Mouse (Mus musculus): ENCODE results near the gene Tcf20.

Gene Tcf20

DNA sequence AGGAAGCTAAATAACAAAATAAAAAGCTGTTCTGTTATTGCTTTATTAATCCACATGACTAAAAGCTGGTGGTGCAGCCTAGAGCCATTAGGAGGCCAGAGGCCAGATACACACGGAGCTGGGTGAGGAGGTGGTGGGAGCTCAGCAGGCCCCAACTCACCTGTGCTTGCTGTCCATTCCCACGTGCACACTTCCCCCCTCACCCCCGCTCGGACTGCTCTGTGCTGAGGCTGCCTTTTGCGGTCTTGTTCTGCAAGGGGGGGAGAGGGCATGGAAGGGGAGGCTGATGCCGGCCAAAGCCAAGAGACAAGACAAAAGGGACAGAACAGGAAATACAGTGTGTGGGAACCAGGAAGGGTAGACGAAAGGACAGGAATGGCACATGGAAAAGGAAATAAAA, 173.4 kb downstream of the Tcf20 start:
- in situ Hi-C loops (cut with MboI), result no loop called here

DNA sequence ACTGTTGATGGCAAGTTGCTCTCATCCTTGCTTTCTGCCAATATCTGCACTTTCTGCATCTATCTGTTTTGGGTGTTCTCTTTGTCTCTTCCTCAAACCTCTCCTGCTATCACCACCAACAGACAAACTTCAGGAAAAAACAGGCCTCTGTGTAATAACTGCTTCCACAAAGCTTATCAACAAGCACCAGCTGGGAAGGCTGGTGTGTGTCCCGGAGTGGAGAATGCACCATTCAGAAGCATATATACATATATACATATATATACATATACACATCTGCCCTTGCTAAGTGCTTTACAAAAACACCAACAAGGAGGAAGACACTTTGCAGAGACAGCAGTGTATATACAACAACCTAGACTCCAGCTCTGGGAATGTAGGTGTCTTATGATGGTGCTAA, 177.1 kb downstream of the Tcf20 start:
- in situ Hi-C loops (cut with MboI), result no loop called here

DNA sequence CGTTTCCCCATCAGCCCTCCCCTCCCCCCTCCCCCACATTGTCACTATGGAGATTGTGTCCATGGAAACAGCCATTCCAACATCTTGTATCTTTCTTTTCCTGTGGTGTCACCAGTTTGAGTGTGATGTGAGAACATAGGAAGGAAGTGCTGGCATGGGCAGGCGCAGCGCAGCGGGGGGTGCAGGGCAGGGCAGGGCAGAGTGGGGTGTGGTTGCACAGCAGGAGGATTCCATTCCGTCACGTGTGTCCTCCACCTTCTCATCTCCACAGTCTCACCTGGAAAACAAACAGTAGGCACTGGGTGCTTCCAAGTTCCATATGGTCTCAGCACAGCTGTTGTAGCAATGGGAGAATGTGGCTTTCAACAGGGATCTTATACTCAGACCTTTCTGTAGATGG, 178.2 kb downstream of the Tcf20 start:
- in situ Hi-C loops (cut with MboI), result loop anchor here (10.0 kb wide), 1 partner anchor 225 kb away; the partner anchor contains the start of gene Nfam1

DNA sequence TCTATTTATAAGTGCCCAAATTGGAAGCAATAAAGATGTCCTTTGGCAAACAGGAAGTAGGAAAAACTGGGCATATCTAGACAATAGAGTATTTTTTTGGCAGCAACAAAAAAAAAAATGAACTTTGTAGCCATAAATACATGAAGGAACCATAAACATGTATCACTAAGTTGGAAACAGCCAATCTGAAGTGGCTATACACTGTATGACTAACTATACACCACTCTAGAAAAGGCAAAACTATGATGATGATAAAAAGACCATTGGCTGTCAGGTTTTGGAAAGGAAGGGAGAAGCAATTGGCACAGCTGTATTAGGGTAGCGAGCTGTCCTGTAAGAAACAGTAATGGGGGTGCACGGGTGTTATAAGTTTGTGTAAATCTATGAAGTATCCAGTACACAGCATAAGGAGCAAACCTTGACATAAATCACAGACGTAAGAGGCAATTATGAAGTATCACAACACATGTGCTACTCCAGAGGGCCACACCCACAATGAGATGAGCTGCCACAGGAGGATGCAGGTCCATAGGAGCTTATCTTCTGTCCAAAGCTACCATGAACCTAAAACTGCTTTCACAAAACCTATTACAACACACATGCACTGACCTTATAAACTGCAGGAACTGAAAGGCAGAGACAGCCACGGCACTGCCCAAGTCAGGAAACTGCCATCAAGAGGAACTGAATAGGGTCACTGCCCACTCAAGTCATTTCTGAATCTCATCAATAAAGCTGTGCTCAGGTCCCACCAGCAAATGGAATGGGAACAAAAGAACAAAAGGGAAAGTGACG, 180.5 kb downstream of the Tcf20 start:
- in situ Hi-C loops (cut with MboI), result loop anchor here (10.0 kb wide), 1 partner anchor 228 kb away; the partner anchor contains the start of gene Nfam1

DNA sequence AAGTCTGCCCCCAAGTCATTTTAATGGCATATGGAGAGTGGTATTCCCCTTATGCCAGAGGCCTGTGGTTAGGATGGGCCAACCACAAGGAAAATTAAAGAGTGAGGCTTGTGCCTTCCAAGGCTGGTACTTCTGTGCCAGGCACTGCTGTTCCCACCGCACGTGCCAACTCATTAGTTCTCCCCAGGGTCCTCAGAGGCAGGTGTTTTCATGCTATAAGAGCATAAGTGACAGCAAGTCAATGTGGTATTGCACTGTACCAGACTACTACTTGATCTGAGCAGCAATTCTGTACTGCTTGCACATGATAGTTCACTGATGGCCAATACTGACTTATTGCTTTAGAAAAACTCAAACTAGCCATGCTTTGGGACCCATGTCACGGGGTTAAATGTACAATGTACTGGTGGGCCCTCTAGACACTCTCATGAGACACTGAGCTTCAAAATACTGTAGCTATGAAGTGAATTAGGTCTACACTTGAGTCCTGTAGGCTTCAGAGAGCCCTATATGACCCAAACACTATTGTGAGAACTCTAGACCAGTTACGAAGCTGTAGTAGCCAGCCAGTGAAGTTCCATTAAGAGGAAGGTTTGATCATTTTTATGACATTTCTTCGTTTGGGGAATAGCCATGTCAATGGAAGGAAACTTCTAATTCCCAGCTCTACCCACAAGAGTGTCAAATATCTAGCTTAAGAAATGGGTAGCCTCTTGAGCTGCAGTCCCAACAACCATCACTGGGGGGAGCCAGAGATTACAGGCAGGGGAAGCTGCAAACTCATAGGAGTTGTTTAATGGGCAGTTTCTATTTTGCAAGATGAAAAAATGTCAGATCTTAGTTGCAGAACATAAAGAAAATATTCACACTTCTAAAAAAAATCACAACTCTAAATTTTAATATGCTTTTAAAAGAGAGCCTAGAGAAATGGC, 182.7 kb downstream of the Tcf20 start:
- in situ Hi-C loops (cut with MboI), result loop anchor here (10.0 kb wide), 1 partner anchor 230 kb away; the partner anchor contains the start of gene Nfam1

DNA sequence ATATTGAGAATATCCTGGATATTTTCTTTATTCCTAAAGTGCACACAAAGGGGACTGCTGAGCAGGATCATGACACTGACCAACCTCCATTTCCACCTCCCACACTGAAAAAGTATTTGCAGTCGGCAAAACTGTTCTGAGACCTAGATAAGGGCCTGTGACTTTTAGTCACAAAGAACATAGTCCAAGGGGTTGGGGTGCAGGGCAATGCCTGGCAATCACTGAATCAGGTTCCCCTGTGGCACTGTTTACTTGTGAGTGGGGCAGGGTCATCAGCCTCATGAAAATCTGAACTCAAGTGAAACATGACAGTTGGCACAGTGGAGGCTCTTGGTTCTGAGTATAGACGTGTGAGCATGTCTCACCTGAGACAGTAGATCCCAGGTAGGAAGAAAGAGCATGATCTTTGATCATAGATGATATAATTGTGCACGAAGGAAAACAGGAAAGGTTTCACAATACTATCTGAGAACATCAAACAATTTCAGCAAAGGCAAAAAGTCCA, 191.7 kb downstream of the Tcf20 start:
- in situ Hi-C loops (cut with MboI), result loop anchor here (25.0 kb wide), 1 partner anchor 509 kb away; the partner anchor contains the start of gene Wbp2nl

DNA sequence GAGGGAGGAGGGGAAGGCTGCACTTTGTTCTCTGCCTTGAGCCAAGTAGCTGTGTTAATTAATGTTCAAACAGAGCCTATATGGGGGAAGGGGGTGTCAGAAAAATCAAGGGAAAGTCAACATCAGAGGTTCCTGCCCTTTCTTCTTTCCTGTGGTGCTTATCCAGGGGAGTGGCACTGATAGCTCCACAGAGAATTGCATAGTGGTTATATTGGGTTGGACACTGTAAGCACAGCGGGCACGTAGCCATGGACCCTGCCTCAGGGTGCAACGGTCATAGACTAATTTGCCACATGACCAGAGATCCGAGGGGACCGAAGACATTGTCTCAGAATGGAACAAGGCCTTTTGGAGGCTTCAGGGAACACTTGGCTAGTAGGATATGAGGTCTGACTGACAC, 193.4 kb downstream of the Tcf20 start, which contains the start of gene Cyp2d26:
Cyp2d26 (minus strand) TSS at position 18 of the 400 bp plus-strand sequence.
- in situ Hi-C loops (cut with MboI), result loop anchor here (25.0 kb wide), 1 partner anchor 507 kb away; the partner anchor contains the start of gene Wbp2nl

DNA sequence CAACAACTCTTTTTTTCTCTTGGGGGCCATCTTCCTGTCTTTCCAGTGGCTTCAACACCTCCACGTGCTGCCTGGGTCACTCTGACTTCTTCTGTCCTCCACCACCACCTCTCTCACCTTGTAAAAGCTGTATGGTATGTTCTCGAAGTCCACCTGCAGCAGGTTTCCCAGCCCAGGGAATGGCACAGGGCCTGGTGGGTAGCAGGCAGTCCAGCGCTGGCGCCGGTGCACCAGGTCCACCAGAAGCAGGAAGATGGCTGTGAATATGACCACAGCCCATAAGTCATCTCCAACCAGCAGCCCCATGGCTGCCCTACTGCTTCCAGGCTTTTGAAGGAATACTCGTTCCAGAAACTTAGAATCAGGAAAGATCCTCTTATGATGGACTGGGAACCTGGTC, 193.8 kb downstream of the Tcf20 start:
- in situ Hi-C loops (cut with MboI), result loop anchor here (25.0 kb wide), 1 partner anchor 507 kb away; the partner anchor contains the start of gene Wbp2nl

DNA sequence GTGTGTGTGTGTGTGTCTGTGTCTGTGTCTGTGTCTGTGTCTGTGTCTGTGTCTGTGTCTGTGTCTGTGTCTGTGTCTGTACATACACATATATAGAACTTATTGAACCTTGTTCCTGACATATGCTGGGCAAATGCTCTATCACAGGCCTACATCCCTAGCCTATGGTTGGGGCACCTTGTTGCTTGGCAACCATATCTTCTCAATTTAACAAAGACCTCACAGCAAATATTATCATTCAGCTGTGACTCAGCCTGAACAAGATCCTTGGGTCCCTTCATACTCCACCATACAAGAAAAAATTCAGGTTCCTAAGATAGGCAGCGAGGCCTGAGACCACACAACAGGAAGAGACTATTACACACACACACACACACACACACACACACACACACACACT, 194.2 kb downstream of the Tcf20 start:
- in situ Hi-C loops (cut with MboI), result loop anchor here (25.0 kb wide), 1 partner anchor 506 kb away; the partner anchor contains the start of gene Wbp2nl

DNA sequence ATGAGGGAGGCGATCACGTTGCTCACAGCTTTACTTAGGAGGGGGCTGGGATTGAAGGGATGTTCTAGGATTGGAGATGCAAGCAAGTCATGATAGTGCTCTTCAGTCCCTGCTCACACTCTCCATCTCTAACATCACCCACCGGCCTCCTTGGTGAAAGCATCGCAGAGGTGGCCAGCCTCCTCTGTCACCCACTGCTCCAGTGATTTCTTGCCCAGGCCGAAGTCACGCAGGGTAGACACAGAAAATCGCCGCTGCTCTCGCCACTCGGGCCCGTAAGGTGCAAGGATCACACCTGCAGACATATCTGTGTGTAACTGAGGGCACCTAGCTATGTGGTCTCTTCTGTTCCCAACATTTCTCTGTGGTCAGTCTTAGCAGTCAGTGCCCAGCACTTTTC, 195.1 kb downstream of the Tcf20 start:
- in situ Hi-C loops (cut with MboI), result loop anchor here (25.0 kb wide), 1 partner anchor 505 kb away; the partner anchor contains the start of gene Wbp2nl

DNA sequence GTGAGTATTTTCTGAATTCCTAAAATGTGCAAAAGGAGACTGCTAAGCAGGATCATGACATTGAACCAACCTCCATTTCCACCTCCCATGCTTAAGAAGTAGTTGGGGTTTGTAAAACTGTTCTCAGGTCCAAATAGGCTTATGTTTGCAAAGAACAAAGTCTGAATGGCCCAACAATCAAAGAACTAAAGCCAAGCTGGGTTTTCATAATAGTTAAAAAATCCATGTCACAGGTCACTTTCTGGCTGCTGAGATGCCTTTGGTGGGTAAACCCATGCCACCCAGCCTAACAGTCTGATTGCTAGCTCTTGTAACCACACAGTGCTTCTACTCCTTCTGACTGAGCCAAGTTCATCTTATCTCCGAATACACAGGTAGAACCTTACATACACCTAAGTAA, 203.1 kb downstream of the Tcf20 start:
- in situ Hi-C loops (cut with MboI), result loop anchor here (25.0 kb wide), 1 partner anchor 497 kb away; the partner anchor contains the start of gene Wbp2nl

DNA sequence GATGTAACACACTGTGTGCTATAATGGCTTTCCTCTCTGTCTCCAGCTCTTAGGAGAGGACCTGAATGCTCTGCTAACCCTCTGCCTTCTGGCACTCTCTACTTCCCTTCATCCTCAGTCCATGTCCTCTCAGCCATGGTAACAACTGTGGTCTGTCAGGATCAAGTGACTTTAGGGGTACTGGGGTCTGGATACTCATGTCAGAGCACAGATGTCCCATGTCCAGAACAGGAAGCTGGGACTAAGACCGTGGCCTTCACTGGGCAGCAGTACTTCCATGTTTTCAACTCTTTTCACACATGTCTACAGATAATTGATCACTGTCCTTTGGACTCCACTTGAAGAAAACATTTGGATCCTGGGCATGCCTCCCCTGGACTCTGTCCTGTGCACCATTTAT, 203.9 kb downstream of the Tcf20 start:
- in situ Hi-C loops (cut with MboI), result loop anchor here (25.0 kb wide), 1 partner anchor 496 kb away; the partner anchor contains the start of gene Wbp2nl

DNA sequence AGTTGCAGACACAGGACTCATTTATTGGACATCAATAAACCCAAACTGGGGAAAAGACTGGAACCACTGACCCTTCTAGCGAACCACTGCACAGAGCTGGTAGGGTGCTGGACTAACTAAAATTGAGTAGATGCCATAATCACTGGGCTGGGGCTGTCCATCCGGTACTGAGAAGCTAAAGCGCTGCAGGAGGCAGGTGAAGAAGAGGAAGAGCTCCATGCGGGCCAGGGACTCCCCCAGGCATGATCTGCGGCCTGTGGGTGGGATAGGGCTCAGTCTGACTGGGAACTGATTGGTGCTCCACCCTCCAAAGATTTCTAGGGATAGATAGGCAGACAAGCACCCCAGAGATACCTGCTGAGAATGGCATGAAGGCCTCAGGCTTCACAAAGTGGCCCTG, 209.8 kb downstream of the Tcf20 start:
- in situ Hi-C loops (cut with MboI), result loop anchor here (25.0 kb wide), 1 partner anchor 491 kb away; the partner anchor contains the start of gene Wbp2nl

DNA sequence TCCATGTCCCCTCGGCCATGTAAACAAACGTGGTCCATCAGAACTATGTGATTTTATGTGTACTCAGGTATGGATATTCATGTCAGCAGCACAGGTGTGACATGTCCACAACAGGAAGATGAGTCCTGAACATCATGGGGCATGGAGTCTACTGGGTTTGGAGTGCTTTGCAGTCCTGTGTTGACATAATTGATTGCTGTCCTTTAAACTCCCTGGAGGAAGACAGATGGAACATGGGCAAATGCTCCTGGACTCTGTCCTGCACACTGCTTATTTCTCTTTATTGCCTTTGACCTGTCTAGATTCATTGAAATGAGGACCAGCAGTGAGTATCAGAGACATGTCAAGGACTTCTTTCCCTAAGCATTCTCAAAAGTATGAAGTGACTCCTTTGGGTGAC, 221.7 kb downstream of the Tcf20 start:
- in situ Hi-C loops (cut with MboI), result no loop called here

DNA sequence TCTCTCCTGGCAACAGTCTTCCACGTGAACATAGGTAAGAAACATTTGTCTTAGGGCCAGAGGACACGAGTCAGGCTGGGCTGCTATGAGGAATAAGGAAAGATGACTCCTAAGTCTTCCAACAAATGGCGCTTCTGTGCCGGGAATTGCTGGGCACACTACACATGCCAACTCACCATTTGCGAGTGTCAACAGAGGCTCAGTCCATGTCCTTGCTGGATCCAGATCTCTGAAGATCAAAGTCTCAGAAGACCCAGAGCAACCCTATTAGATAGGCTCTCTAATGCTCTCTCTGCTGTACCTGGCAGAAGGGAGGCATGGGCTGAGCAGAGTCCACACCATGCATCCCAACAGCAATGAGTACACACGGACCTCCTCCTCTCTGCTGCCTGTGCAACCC, 222.8 kb downstream of the Tcf20 start:
- in situ Hi-C loops (cut with MboI), result no loop called here

DNA sequence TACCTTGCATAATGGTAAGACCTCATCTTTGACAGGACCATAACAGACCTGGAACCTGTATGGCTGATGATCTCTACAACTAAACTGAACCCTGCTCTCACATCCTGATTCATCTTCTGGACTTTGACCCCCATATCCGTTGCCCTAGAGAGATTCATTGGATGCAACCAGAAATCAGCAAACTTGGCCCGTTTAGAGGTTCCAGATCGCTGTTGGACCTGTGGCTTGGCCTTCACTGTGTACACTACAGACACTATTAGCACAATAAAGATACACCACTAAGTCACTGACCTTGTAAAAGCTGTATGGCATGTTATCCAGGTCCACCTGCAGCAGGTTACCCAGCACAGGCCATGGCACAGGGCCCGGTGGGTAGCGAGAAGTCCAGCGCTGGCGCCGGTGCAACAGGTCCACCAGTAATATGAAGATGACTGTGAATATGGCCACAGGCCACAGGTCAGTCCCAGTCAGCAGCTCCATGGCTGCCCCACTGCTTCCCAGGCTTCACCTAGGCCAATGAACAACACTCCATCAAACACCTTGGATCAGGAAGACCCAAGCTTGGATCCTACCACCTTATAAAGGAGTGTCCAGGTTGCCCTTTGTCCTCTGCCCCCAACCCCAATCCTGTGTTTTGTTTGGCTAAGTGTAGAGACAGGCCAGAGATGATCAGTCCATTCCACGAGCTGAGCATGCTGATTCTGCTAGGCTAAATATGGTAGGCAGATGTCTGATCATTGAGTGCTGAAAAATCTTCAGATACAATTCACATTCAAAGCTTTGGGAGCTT, 223.8 kb downstream of the Tcf20 start, which contains the start of gene Cyp2d40:
Cyp2d40 (minus strand) TSS at position 553 of the 790 bp plus-strand sequence.
- in situ Hi-C loops (cut with MboI), result no loop called here

Data from mature B cell (primary cell).